Mouse (Mus musculus) midbrain, embryonic 15.5 days (tissue): ENCODE data around the gene Galnt17. TPM values are rescaled to one million over a fixed set of nuclear protein-coding genes. Genes with fewer than 3 reads are reported as not detected.

Source experiments
- ATAC-seq: fragments of 200-750 bp; cut with Nextera tagmentation; replicated peaks from 2 replicates; pipeline ENCODE4 v1.8.0; 2017; ENCODE audit warnings: moderate TSS enrichment
- H3K27ac ChIP-seq: fragments of 300-500 bp; sonication (generic); 2 replicates; pipeline ENCODE4 v1.5.1; 2015; ENCODE audit warnings: mild to moderate bottlenecking, inconsistent platforms
- H3K27me3 ChIP-seq: fragments of 300-500 bp; sonication (generic); replicated peaks from 2 replicates; pipeline ENCODE4 v1.6.1; 2015; ENCODE audit warnings: inconsistent platforms
- H3K36me3 ChIP-seq: fragments of 300-500 bp; sonication (generic); replicated peaks from 2 replicates; pipeline ENCODE4 v1.6.1; 2015; ENCODE audit warnings: inconsistent platforms
- H3K4me1 ChIP-seq: fragments of 300-500 bp; sonication (generic); 2 replicates; pipeline ENCODE4 v1.6.1; 2015; ENCODE audit warnings: inconsistent platforms
- H3K4me2 ChIP-seq: fragments of 300-500 bp; sonication (generic); 2 replicates; pipeline ENCODE4 v1.6.1; 2015; ENCODE audit warnings: inconsistent platforms, mild to moderate bottlenecking, moderate library complexity
- H3K4me3 ChIP-seq: fragments of 300-500 bp; sonication (generic); 2 replicates; pipeline ENCODE4 v1.5.1; 2015; ENCODE audit warnings: mild to moderate bottlenecking, inconsistent platforms
- H3K9ac ChIP-seq: fragments of 300-500 bp; sonication (generic); 2 replicates; pipeline ENCODE4 v1.6.1; 2015; ENCODE audit warnings: mild to moderate bottlenecking, inconsistent platforms
- H3K9me3 ChIP-seq: fragments of 300-500 bp; sonication (generic); 2 replicates; pipeline ENCODE4 v1.6.1; 2016; ENCODE audit warnings: inconsistent platforms
- WGBS: fragments of 180-500 bp; shearing (Covaris S2); methylation state at CpG from one replicate; pipeline ENCODE4 v1.1.7; 2015; ENCODE audit warnings: mixed read lengths; 5-methylcytosine and 5-hydroxymethylcytosine counted together
- polyA plus RNA-seq: library from polyadenylated mRNA; unstranded; fragments of >200 nt; fragmentation: Nextera tagmentation; extraction: Ambion mirVana; gene quantifications from 2 replicates; pipeline ENCODE4 v1.2.1, GENCODE M21; 2015

The Galnt17 gene
- polyA plus RNA-seq, 1 experiment from 2014 or later = 7.5 TPM

DNA sequence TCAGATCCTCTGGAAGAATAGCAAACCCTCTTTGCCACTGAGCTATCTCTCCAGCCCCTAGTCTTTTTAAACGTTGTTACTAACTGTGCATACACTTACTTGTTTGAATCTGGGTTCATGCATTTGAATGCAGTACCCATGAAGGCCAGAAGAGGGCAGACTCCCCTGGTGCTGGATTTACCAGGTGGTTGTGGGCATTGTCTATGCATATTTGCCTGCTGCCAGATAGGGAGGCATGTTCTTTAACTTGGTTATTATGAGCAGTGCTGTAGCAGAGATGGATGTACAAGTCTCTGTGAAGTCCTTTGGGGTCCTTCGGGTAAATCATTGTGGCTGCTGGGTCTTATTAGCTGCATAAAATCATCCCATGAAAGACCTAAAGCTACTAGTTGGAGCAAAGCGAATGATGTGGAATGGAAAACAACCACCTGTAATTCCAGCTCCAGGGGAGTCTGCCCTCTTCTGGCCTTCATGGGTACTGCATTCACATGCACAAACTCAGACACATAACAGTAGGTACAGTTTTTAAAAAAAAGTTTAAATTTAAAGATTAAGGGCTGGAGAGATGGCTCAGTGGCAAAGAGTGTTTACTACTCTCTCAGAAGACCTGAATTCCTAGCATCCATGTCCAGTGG lies 300.3 kb downstream of the Galnt17 start:
- Histone ChIP-seq H3K27me3 (no peaks in the 10 kb centered on the region), H3K36me3 (no peaks in the 10 kb centered on the region), H3K4me2 (no peak overlapping the region), H3K27ac (no peak overlapping the region), H3K9me3 (no peaks in the 10 kb centered on the region), H3K9ac (no peak overlapping the region), H3K4me1 (no peaks in the 10 kb centered on the region), H3K4me3 (no peak overlapping the region)
- WGBS = 71% methylated on average over 3 of the region's 3 CpGs
- no peak for ATAC-seq

DNA sequence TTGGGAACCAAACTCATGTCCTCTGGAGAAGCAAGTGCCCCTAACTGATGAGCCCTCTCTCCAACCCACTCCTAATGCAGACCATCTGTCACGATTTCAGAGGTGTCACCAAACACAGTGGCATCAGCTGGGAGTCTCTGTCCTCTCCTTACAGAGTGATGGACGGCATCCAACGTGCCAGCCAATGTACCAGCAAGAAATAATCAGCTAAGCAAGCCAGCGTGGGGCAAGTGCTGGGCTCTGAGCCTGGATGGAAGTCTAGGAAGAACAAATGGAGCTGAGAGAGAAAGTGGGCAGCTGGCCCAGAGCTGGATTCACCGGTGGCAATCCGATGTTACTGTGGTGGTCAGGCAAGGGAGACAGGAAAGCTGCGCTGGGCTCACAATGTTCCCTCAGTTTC lies 301.1 kb downstream of the Galnt17 start:
- H3K4me1 ChIP-seq = no peaks in the 10 kb centered on the region
- no peak overlapping the region for H3K4me3 ChIP-seq
- no peaks in the 10 kb centered on the region for H3K9me3 ChIP-seq
- H3K36me3 ChIP-seq = no peaks in the 10 kb centered on the region
- H3K9ac ChIP-seq = no peak overlapping the region
- H3K27me3 ChIP-seq = no peaks in the 10 kb centered on the region
- H3K4me2 ChIP-seq = no peak overlapping the region
- H3K27ac ChIP-seq = no peak overlapping the region
- peak; percentile 37; the same call in 1 of the 2 replicates for ATAC-seq
- 65% methylated on average over 7 of the region's 7 CpGs for WGBS

DNA sequence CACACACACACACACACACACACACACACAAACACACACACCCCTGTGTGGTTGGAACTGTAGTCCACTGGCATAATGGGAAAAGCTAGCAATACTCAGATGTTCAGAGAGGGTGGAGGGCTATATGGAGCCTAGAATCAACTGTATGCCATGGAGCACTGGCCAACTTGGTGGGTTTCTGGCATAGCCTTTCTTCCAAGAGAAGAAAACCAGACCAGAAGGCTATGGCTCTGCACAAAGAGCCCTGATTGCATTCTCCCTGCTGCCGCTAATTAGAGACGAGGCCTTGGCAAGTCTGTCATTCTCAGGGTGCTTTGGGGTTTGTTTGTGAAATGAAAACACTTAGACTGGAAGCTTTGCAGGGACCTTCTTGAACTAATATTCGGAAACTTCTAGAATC lies 301.8 kb downstream of the Galnt17 start:
- no peak overlapping the region for H3K4me2 ChIP-seq
- no peak overlapping the region for H3K4me3 ChIP-seq
- H3K27me3 ChIP-seq = no peaks in the 10 kb centered on the region
- H3K27ac ChIP-seq = no peak overlapping the region
- 72% methylated on average over 3 of the region's 3 CpGs for WGBS
- H3K9ac ChIP-seq = no peak overlapping the region
- H3K4me1 ChIP-seq = no peaks in the 10 kb centered on the region
- H3K36me3 ChIP-seq = no peaks in the 10 kb centered on the region
- H3K9me3 ChIP-seq = no peaks in the 10 kb centered on the region
- no peak for ATAC-seq

DNA sequence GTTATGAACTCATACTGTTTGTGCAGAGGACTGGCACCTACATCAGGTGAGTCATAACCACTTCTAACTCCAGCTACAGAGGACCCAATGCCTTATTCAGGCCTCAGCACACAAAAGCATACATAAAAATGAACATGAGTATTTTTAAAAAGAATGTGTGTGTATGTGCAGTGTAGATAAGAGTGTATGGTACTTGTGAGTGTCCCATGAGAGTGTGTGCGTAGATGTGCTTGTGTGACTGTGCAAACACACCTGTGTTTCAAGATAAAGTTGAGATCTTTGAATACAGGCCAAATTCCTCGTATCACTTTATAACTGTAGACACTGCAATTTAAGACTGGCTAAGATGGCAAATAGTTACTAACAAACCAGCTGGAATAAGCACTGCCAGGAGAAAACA lies 307.7 kb downstream of the Galnt17 start:
- no peaks in the 10 kb centered on the region for H3K4me1 ChIP-seq
- no peak overlapping the region for H3K9ac ChIP-seq
- H3K36me3 ChIP-seq = no peaks in the 10 kb centered on the region
- H3K9me3 ChIP-seq = no peaks in the 10 kb centered on the region
- H3K27me3 ChIP-seq = no peaks in the 10 kb centered on the region
- H3K4me3 ChIP-seq = no peak overlapping the region
- H3K4me2 ChIP-seq = no peak overlapping the region
- WGBS = 89% methylated on average over 2 of the region's 2 CpGs
- ATAC-seq = no peak
- H3K27ac ChIP-seq = no peak overlapping the region

DNA sequence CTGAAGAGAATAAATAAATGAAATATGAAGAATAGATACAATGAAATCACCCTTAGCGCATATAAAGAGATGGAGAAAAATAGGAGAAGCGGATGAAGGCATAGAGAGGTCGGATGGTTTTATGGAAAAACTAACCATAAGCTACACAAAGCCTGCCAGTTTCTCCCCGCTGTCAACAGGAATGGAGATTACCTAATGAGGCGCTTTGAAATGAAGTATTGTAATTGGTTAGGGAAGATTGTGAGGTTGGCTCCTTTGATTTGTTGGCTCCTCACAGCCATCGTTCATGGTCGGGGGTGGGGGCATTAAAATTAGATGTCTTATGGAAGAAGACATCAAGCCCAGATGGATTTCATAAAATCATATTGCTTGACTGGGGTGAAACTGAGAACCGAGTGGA lies 329.0 kb downstream of the Galnt17 start:
- no peak overlapping the region for H3K9ac ChIP-seq
- H3K4me3 ChIP-seq = no peak overlapping the region
- no peak overlapping the region for H3K27ac ChIP-seq
- no peak for ATAC-seq
- no peaks in the 10 kb centered on the region for H3K36me3 ChIP-seq
- WGBS = 84% methylated on average over 8 of the region's 8 CpGs
- no peak overlapping the region for H3K4me2 ChIP-seq
- no peaks in the 10 kb centered on the region for H3K4me1 ChIP-seq
- H3K9me3 ChIP-seq = no peaks in the 10 kb centered on the region
- no peaks in the 10 kb centered on the region for H3K27me3 ChIP-seq

DNA sequence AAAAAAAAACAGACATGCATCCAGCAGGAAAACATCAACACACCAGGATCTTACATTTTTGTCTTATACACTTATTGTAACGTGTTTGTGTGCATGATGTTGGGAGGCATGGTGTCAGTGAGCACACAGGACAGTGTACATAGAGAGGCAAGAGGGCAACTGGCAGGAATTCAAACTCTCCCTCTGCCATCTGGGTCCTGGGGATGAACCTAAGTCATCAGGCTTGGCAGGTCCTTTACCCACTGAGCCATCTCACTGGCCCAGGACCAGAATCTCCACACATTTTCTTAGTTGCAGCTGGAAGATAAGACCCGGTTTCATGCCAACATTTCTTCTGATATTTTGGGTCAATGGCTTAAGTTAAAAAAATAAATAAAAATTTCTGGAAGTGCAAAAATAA lies 329.4 kb downstream of the Galnt17 start:
- H3K4me2 ChIP-seq = no peak overlapping the region
- H3K4me3 ChIP-seq = no peak overlapping the region
- no peaks in the 10 kb centered on the region for H3K4me1 ChIP-seq
- H3K27ac ChIP-seq = no peak overlapping the region
- no peaks in the 10 kb centered on the region for H3K27me3 ChIP-seq
- H3K9ac ChIP-seq = no peak overlapping the region
- no peak for ATAC-seq
- WGBS = 72% methylated on average over 2 of the region's 2 CpGs
- no peaks in the 10 kb centered on the region for H3K9me3 ChIP-seq
- H3K36me3 ChIP-seq = no peaks in the 10 kb centered on the region

DNA sequence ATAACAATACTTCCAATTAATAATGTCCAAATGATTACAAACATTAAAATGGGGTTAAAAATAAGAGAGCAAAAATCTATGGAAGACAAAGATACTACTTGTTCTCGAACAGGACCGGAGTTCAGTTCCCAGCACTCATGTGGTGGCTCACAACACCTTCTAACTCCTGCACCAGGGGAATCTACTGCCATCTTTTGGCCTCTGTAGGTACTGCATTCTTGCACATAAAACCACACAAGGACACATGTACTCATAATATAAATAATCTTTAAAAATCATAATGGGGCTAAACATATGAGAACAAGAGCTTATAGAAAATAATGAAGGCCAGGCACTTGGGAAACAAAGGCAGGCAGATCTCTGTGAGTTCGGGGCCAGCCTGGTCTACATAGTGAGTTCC lies 330.3 kb downstream of the Galnt17 start:
- Histone ChIP-seq H3K9ac (no peak overlapping the region), H3K27me3 (no peaks in the 10 kb centered on the region), H3K9me3 (no peaks in the 10 kb centered on the region), H3K36me3 (no peaks in the 10 kb centered on the region), H3K4me2 (no peak overlapping the region), H3K4me3 (no peak overlapping the region), H3K4me1 (no peaks in the 10 kb centered on the region), H3K27ac (no peak overlapping the region)
- 94% methylated on average over 3 of the region's 3 CpGs for WGBS
- ATAC-seq = no peak

DNA sequence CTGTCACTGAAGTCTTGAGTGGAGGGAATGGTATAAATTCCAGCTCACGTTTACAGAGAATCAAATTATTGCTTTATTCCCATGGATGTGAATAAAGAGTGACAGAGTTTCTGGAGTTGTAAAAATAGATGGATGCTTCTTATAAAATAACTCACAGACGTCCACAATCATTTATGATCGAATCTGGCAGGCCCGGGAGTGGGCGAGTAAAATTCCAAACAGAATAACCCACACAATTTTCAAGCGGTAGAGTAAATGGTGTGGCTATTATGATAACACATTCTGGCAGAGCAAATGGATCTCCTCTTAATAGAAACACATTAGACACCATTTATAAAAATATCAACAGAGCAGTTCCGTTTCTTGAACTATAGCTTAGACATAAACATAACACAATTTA lies 355.9 kb downstream of the Galnt17 start:
- H3K4me3 ChIP-seq = no peak overlapping the region
- H3K9ac ChIP-seq = no peak overlapping the region
- no peaks in the 10 kb centered on the region for H3K4me1 ChIP-seq
- H3K27me3 ChIP-seq = no peaks in the 10 kb centered on the region
- H3K9me3 ChIP-seq = 0 out of 2 replicates have a peak, but pooled peaks cover 2% of the 10 kb centered on the region
- 85% methylated on average over 7 of the region's 7 CpGs for WGBS
- H3K27ac ChIP-seq = no peak overlapping the region
- H3K4me2 ChIP-seq = no peak overlapping the region
- ATAC-seq = no peak
- no peaks in the 10 kb centered on the region for H3K36me3 ChIP-seq

DNA sequence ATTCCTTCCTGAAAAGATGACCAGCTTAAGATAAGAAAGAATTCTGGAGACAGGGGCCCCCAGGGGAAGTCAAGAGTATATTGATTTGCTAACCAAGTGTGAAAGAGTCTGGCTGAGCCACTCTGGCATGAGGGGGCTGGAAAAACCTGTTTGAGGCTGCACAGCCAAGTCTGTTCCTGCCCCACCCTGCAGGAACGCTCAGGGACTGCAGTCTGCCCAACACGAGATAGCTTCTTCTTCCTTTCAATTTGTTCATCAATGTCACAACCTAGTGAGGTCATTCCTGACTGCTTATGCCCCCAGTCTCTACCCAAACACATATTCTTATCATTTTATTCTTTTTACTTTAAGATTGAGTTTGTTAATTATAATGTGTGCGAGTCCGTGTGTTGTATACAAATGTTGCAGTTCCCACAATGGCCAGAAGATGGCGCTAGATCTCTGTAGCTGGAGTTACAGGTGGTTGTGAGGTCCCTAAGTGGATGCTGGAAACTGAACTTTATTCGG lies 357.4 kb downstream of the Galnt17 start:
- H3K4me2 ChIP-seq = no peak overlapping the region
- 47% methylated on average over 6 of the region's 6 CpGs for WGBS
- H3K4me1 ChIP-seq = no peaks in the 10 kb centered on the region
- no peaks in the 10 kb centered on the region for H3K36me3 ChIP-seq
- no peaks in the 10 kb centered on the region for H3K27me3 ChIP-seq
- H3K27ac ChIP-seq = 0 out of 2 replicates have a peak overlapping the region, but pooled peaks have one; percentile 12
- 0 out of 2 replicates have a peak, but pooled peaks cover 2% of the 10 kb centered on the region for H3K9me3 ChIP-seq
- no peak overlapping the region for H3K4me3 ChIP-seq
- H3K9ac ChIP-seq = no peak overlapping the region
- ATAC-seq = no peak

DNA sequence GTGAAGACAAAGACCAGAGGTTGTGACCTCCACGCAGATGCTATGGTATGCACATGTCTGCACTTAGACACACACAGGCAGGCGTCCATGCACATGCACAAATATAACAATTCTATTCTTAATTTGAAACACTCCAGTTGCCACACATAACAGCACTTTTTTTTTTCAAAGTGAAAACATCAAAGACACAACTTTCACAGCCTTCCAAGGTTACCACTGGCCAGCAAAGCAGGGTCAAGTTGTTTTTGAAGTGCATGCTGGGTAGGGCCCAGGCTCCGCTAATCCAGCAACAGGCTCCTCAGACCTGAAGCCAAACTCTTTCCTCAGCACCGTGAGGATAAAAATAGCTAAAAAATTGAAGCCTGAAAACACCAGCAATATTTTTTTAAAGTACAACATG lies 357.9 kb downstream of the Galnt17 start:
- H3K4me1 ChIP-seq = no peaks in the 10 kb centered on the region
- H3K9me3 ChIP-seq = 0 out of 2 replicates have a peak, but pooled peaks cover 2% of the 10 kb centered on the region
- WGBS = 41% methylated on average over 4 of the region's 4 CpGs
- H3K27ac ChIP-seq = no peak overlapping the region
- H3K9ac ChIP-seq = no peak overlapping the region
- ATAC-seq = no peak
- no peaks in the 10 kb centered on the region for H3K36me3 ChIP-seq
- H3K27me3 ChIP-seq = no peaks in the 10 kb centered on the region
- H3K4me2 ChIP-seq = no peak overlapping the region
- H3K4me3 ChIP-seq = no peak overlapping the region

DNA sequence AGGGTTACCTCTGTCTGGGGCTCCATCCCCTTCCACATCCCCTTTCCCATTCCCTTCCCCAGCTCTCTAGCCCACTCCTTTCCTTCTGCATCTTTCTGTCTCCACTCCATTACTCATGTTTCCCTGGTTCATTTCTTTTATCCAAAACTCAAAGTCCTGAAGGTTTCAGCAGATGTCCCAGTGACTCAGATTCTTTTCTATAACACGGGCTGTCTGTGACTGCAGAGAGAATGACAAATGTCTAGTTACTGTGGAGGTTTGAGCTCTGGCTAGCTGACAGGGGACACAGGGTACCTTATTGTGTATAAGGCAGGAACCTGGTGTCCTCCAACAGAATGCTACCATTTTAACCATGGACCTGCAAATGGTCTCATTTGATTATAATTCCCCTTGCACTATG lies 358.6 kb downstream of the Galnt17 start:
- Histone ChIP-seq H3K27ac (no peak overlapping the region), H3K4me3 (no peak overlapping the region), H3K9me3 (0 out of 2 replicates have a peak, but pooled peaks cover 2% of the 10 kb centered on the region), H3K36me3 (no peaks in the 10 kb centered on the region), H3K9ac (no peak overlapping the region), H3K27me3 (no peaks in the 10 kb centered on the region), H3K4me2 (no peak overlapping the region), H3K4me1 (no peaks in the 10 kb centered on the region)
- ATAC-seq = no peak
- 61% methylated on average over 1 of the region's 1 CpGs for WGBS

DNA sequence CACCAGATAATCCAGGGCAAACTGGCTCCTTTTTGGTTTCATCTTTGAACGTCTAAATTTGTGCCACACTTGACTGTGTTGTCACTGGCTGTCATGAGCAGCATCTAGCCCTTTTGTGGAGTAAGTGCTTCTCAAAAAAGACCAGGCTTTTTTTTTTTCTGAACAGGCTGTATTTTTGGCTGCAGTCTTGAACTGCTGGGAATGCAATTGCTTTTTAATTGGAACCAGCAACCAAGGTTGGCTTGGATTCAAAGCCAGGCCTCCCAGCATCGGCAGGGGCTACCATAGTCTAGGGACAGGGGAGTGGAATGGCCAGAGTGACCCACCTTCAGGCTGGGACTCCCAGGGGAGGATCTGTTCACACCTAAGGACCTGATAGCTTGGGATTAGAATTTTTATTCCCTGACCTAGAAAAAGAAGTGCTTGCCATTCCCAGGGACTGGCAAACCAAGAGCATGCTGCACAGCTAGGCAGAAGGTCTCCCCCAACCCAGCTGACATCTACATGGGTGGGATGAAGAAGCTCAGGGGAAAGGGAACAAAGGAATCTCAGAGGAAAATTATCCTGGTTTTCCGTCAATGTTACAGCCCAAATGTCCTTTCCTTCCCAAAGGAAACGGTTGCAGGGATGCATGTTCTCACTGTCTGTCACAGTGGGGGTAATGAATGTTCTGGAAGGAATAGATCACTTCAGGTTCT lies 369.2 kb downstream of the Galnt17 start:
- H3K36me3 ChIP-seq = no peaks in the 10 kb centered on the region
- no peaks in the 10 kb centered on the region for H3K9me3 ChIP-seq
- 15% methylated on average over 4 of the region's 4 CpGs for WGBS
- H3K9ac ChIP-seq = no peak overlapping the region
- H3K4me1 ChIP-seq = peaks cover 13% of the 10 kb centered on the region
- H3K4me3 ChIP-seq = no peak overlapping the region
- peak overlapping the region; percentile 56; the same call in 1 of the 2 replicates for H3K27ac ChIP-seq
- no peak for ATAC-seq
- no peaks in the 10 kb centered on the region for H3K27me3 ChIP-seq
- H3K4me2 ChIP-seq = no peak overlapping the region
